Mouse (Mus musculus) liver, postnatal 0 days (tissue): ENCODE data around the gene Chrnb1. TPM values are rescaled to one million over a fixed set of nuclear protein-coding genes. Genes with fewer than 3 reads are reported as not detected.

Experiments
- ATAC-seq: fragments of 200-750 bp; cut with Nextera tagmentation; 2 replicates; pipeline ENCODE4 v1.8.0; 2017; ENCODE audit warnings: mild to moderate bottlenecking, moderate library complexity
- DNase-seq: peaks from one replicate; pipeline ENCODE4 v3.0.0-alpha.2; 2016
- H3K27ac ChIP-seq: fragments of 300-500 bp; sonication (generic); 2 replicates; pipeline ENCODE4 v1.5.1; 2014; ENCODE audit warnings: antibody characterized with exemption, moderate library complexity, mild to moderate bottlenecking, low read depth
- H3K27me3 ChIP-seq: fragments of 300-500 bp; sonication (generic); 2 replicates; pipeline ENCODE4 v1.6.1; 2014; ENCODE audit warnings: low read length, control low read depth, mixed read lengths; ENCODE audit not compliant: insufficient read depth
- H3K36me3 ChIP-seq: fragments of 300-500 bp; sonication (generic); replicated peaks from 2 replicates; pipeline ENCODE4 v1.6.1; 2014; ENCODE audit warnings: mild to moderate bottlenecking, control low read depth, low read length, moderate library complexity, mixed read lengths; ENCODE audit not compliant: insufficient read depth
- H3K4me1 ChIP-seq: fragments of 300-500 bp; sonication (generic); 2 replicates; pipeline ENCODE4 v1.6.1; 2014; ENCODE audit warnings: antibody characterized with exemption, mild to moderate bottlenecking, control low read depth; ENCODE audit not compliant: insufficient read depth
- H3K4me2 ChIP-seq: fragments of 300-500 bp; sonication (generic); 2 replicates; pipeline ENCODE4 v1.6.1; 2014; ENCODE audit warnings: low read depth, mild to moderate bottlenecking, low read length, moderate library complexity, mixed read lengths
- H3K4me3 ChIP-seq: fragments of 300-500 bp; sonication (generic); 2 replicates; pipeline ENCODE4 v1.5.1; 2014; ENCODE audit warnings: low read depth, low read length
- H3K9ac ChIP-seq: fragments of 300-500 bp; sonication (generic); replicated peaks from 2 replicates; pipeline ENCODE4 v1.6.1; 2014; ENCODE audit warnings: mild to moderate bottlenecking, moderate library complexity
- H3K9me3 ChIP-seq: fragments of 300-500 bp; sonication (generic); 2 replicates; pipeline ENCODE4 v1.6.1; 2016; ENCODE audit warnings: mild to moderate bottlenecking, control low read depth, low read length, mixed read lengths
- CTCF ChIP-seq: sonication (generic); IDR thresholded peaks from 2 replicates; pipeline ENCODE4 v1.5.1; 2016; ENCODE audit warnings: antibody characterized with exemption, low read depth
- EP300 ChIP-seq: IDR thresholded peaks from 2 replicates; pipeline ENCODE4 v1.6.1; 2016; ENCODE audit warnings: antibody characterized with exemption, low read depth, mild to moderate bottlenecking
- WGBS: fragments of 180-500 bp; shearing (Covaris S2); extraction: QIAGEN DNeasy Blood & Tissue Kit; methylation state at CpG from one replicate; pipeline ENCODE4 v1.1.7; 2014; ENCODE audit not compliant: insufficient replicate concordance; 5-methylcytosine and 5-hydroxymethylcytosine counted together
- polyA plus RNA-seq: library from polyadenylated mRNA; unstranded; fragments of >200 nt; fragmentation: Nextera tagmentation; extraction: Ambion mirVana; gene quantifications from 2 replicates; pipeline ENCODE4 v1.2.1, GENCODE M21; 2015

The Chrnb1 gene
- polyA plus RNA-seq, 1 experiment from 2014 or later = 0.73 TPM

- Histone ChIP-seq H3K9ac (peak overlapping the region; percentile 88), H3K4me3 (peak overlapping the region; percentile 71), H3K9me3 (no peaks in the 10 kb centered on the region), H3K4me2 (peak overlapping the region; percentile 96), H3K4me1 (peaks cover 38% of the 10 kb centered on the region), H3K27me3 (no peaks in the 10 kb centered on the region), H3K36me3 (0 out of 2 replicates have a peak, but pooled peaks cover 5% of the 10 kb centered on the region), H3K27ac (peak overlapping the region; percentile 95)
- DNase-seq = no peak
- WGBS = 45% methylated on average over 9 of the region's 9 CpGs
- no peak for ATAC-seq
- TF ChIP-seq EP300 = no peak
- no peak for TF ChIP-seq CTCF
These were observed 38.2 kb downstream of the Chrnb1 start for GRCm38 (mm10) chr11:69757303-69758089.

- no peak overlapping the region for H3K27ac ChIP-seq
- no peak for DNase-seq
- no peak for ATAC-seq
These were observed 41.0 kb downstream of the Chrnb1 start for GRCm38 (mm10) chr11:69754701-69755100.

GRCm38 (mm10) chr11:69754233-69754632, 41.5 kb downstream of the Chrnb1 start:
- DNase-seq (no peak), ATAC-seq (no peak)
- 72% methylated on average over 5 of the region's 5 CpGs for WGBS
- TF ChIP-seq CTCF (no peak), EP300 (no peak)
- no peak overlapping the region for H3K4me2 ChIP-seq
- H3K9me3 ChIP-seq = no peaks in the 10 kb centered on the region
- H3K9ac ChIP-seq = no peak overlapping the region
- 0 out of 2 replicates have a peak, but pooled peaks cover 5% of the 10 kb centered on the region for H3K36me3 ChIP-seq
- no peaks in the 10 kb centered on the region for H3K27me3 ChIP-seq
- peaks cover 36% of the 10 kb centered on the region for H3K4me1 ChIP-seq
- no peak overlapping the region for H3K4me3 ChIP-seq
- no peak overlapping the region for H3K27ac ChIP-seq

More at GRCm38 (mm10) chr11:69754701-69755100, 41.0 kb downstream of the Chrnb1 start:
- peak; percentile 84 for TF ChIP-seq CTCF
- TF ChIP-seq EP300 = no peak
- Histone ChIP-seq H3K27me3 (no peaks in the 10 kb centered on the region), H3K4me1 (peaks cover 39% of the 10 kb centered on the region), H3K4me3 (no peak overlapping the region), H3K4me2 (peak overlapping the region; percentile 96; the same call in 1 of the 2 replicates), H3K9ac (no peak overlapping the region), H3K9me3 (no peaks in the 10 kb centered on the region), H3K36me3 (0 out of 2 replicates have a peak, but pooled peaks cover 5% of the 10 kb centered on the region)
- 45% methylated on average over 3 of the region's 3 CpGs for WGBS

GRCm38 (mm10) chr11:69752686-69753085, 43.1 kb downstream of the Chrnb1 start:
- Histone ChIP-seq H3K9me3 (no peaks in the 10 kb centered on the region), H3K36me3 (peaks cover 9% of the 10 kb centered on the region), H3K4me2 (no peak overlapping the region), H3K9ac (0 out of 2 replicates have a peak overlapping the region, but pooled peaks have one; percentile 12), H3K4me1 (peaks cover 36% of the 10 kb centered on the region), H3K4me3 (no peak overlapping the region), H3K27ac (no peak overlapping the region), H3K27me3 (no peaks in the 10 kb centered on the region)
- ATAC-seq (no peak), DNase-seq (no peak)
- no peak for TF ChIP-seq EP300
- no peak for TF ChIP-seq CTCF

- H3K27ac ChIP-seq = no peak overlapping the region
- TF ChIP-seq EP300 = no peak
- TF ChIP-seq CTCF = no peak
- H3K9me3 ChIP-seq = no peaks in the 10 kb centered on the region
- H3K4me1 ChIP-seq = peaks cover 29% of the 10 kb centered on the region
- H3K27me3 ChIP-seq = no peaks in the 10 kb centered on the region
- H3K4me2 ChIP-seq = 0 out of 2 replicates have a peak overlapping the region, but pooled peaks have one; percentile 3
- no peak overlapping the region for H3K9ac ChIP-seq
- no peak overlapping the region for H3K4me3 ChIP-seq
- DNase-seq (no peak), ATAC-seq (no peak)
- 38% methylated on average over 3 of the region's 3 CpGs for WGBS
- peaks cover 18% of the 10 kb centered on the region for H3K36me3 ChIP-seq
These were observed 44.1 kb downstream of the Chrnb1 start for GRCm38 (mm10) chr11:69751635-69752034.

Other genes starting within 250 kb of the Chrnb1 start
- 0.04 and 0.05 TPM in 2 replicates for gene Dnah2, start 246.8 kb downstream of the Chrnb1 start, polyA plus RNA-seq
- 0.19 and 0.20 TPM in 2 replicates for gene Efnb3, start 235.7 kb downstream of the Chrnb1 start, polyA plus RNA-seq
- 8.1 and 10.0 TPM in 2 replicates for gene Wrap53, start 215.7 kb downstream of the Chrnb1 start, polyA plus RNA-seq
- 32.6 and 33.5 TPM in 2 replicates for gene Trp53, start 215.6 kb downstream of the Chrnb1 start, polyA plus RNA-seq
- gene Atp1b2, start 190.0 kb downstream of the Chrnb1 start, polyA plus RNA-seq = 4.0 and 5.3 TPM in 2 replicates
- gene Shbg, start 178.0 kb downstream of the Chrnb1 start, polyA plus RNA-seq = 4.3 and 4.7 TPM in 2 replicates
- gene Sat2, start 173.9 kb downstream of the Chrnb1 start, polyA plus RNA-seq = 15.2 and 18.7 TPM in 2 replicates
- gene Fxr2, start 163.0 kb downstream of the Chrnb1 start, polyA plus RNA-seq = 6.8 TPM in 2 replicates
- 0.13 TPM in 1 of 2 replicates, not detected in the other for gene Sox15, start 140.6 kb downstream of the Chrnb1 start, polyA plus RNA-seq
- 36.9 and 41.0 TPM in 2 replicates for gene Mpdu1, start 133.3 kb downstream of the Chrnb1 start, polyA plus RNA-seq
- gene Cd68, start 129.8 kb downstream of the Chrnb1 start, polyA plus RNA-seq = 30.1 and 32.5 TPM in 2 replicates
- gene Eif4a1, start 123.5 kb downstream of the Chrnb1 start, polyA plus RNA-seq = 199 and 203 TPM in 2 replicates
- gene Senp3, start 113.9 kb downstream of the Chrnb1 start, polyA plus RNA-seq = 14.5 and 15.2 TPM in 2 replicates
- 0.46 and 0.83 TPM in 2 replicates for gene Tnfsf13, start 110.2 kb downstream of the Chrnb1 start, polyA plus RNA-seq
- 2.8 and 3.6 TPM in 2 replicates for gene Tnfsf12, start 100.1 kb downstream of the Chrnb1 start, polyA plus RNA-seq
- 1.1 and 1.4 TPM in 2 replicates for gene Tnfsfm13, start 99.8 kb downstream of the Chrnb1 start, polyA plus RNA-seq
- gene Polr2a, start 37.3 kb downstream of the Chrnb1 start, polyA plus RNA-seq = 6.6 and 6.8 TPM in 2 replicates
- gene Slc35g3, start 34.0 kb downstream of the Chrnb1 start, polyA plus RNA-seq = not detected in 2 replicates
- gene Zbtb4, start 30.0 kb downstream of the Chrnb1 start, polyA plus RNA-seq = 0.67 and 0.75 TPM in 2 replicates
- gene Fgf11, start 5.9 kb upstream of the Chrnb1 start, polyA plus RNA-seq = 0.04 and 0.07 TPM in 2 replicates
- 4.4 and 4.8 TPM in 2 replicates for gene Tmem102, start 9.7 kb upstream of the Chrnb1 start, polyA plus RNA-seq
- not detected in 2 replicates for gene Gm39566, start 19.4 kb upstream of the Chrnb1 start, polyA plus RNA-seq
- not detected in 2 replicates for gene Spem2, start 22.5 kb upstream of the Chrnb1 start, polyA plus RNA-seq
- gene Spem1, start 26.2 kb upstream of the Chrnb1 start, polyA plus RNA-seq = not detected in 2 replicates
- 0.60 and 0.75 TPM in 2 replicates for gene Nlgn2, start 41.8 kb upstream of the Chrnb1 start, polyA plus RNA-seq
- 412 and 418 TPM in 2 replicates for gene Tmem256, start 42.6 kb upstream of the Chrnb1 start, polyA plus RNA-seq
- gene Plscr3, start 50.4 kb upstream of the Chrnb1 start, polyA plus RNA-seq = 20.8 and 23.1 TPM in 2 replicates
- gene Tnk1, start 62.8 kb upstream of the Chrnb1 start, polyA plus RNA-seq = 0.28 and 0.69 TPM in 2 replicates
- not detected in 2 replicates for gene Tmem95, start 82.1 kb upstream of the Chrnb1 start, polyA plus RNA-seq
- 0.92 and 0.95 TPM in 2 replicates for gene Kctd11, start 85.5 kb upstream of the Chrnb1 start, polyA plus RNA-seq
- gene Acap1, start 99.6 kb upstream of the Chrnb1 start, polyA plus RNA-seq = 6.5 and 7.1 TPM in 2 replicates
- 0.90 and 1.2 TPM in 2 replicates for gene 2810408A11Rik, start 105.0 kb upstream of the Chrnb1 start, polyA plus RNA-seq
- gene Neurl4, start 105.1 kb upstream of the Chrnb1 start, polyA plus RNA-seq = 1.0 and 1.4 TPM in 2 replicates
- 46.1 and 48.9 TPM in 2 replicates for gene Gps2, start 117.9 kb upstream of the Chrnb1 start, polyA plus RNA-seq
- gene Eif5a, start 126.0 kb upstream of the Chrnb1 start, polyA plus RNA-seq = 872 and 914 TPM in 2 replicates
- gene Ybx2, start 139.9 kb upstream of the Chrnb1 start, polyA plus RNA-seq = not detected in 2 replicates
- gene Slc2a4, start 152.2 kb upstream of the Chrnb1 start, polyA plus RNA-seq = 7.7 and 10.4 TPM in 2 replicates
- 4.1 and 4.4 TPM in 2 replicates for gene Cldn7, start 168.8 kb upstream of the Chrnb1 start, polyA plus RNA-seq
- 8.4 and 9.7 TPM in 2 replicates for gene Ctdnep1, start 185.2 kb upstream of the Chrnb1 start, polyA plus RNA-seq
- 40.6 and 42.9 TPM in 2 replicates for gene Elp5, start 186.6 kb upstream of the Chrnb1 start, polyA plus RNA-seq
- 305 and 324 TPM in 2 replicates for gene Gabarap, start 195.2 kb upstream of the Chrnb1 start, polyA plus RNA-seq
- gene Phf23, start 199.8 kb upstream of the Chrnb1 start, polyA plus RNA-seq = 19.5 and 25.5 TPM in 2 replicates
- gene Dvl2, start 204.7 kb upstream of the Chrnb1 start, polyA plus RNA-seq = 2.7 and 3.4 TPM in 2 replicates
- gene Acadvl, start 219.5 kb upstream of the Chrnb1 start, polyA plus RNA-seq = 345 and 367 TPM in 2 replicates
- 0.58 and 0.61 TPM in 2 replicates for gene Dlg4, start 221.0 kb upstream of the Chrnb1 start, polyA plus RNA-seq